Mouse (Mus musculus) liver, adult (tissue): Measurements from ENCODE around the gene Fkbp9.

Source experiments
- GATA4 ChIP-seq: IDR thresholded peaks from 2 replicates; pipeline ENCODE4 v1.6.1; 2014; ENCODE audit warnings: mild to moderate bottlenecking, low read length; ENCODE audit not compliant: insufficient replicate concordance

Fkbp9 gene

GRCm38 (mm10) chr6:56819124-56819487 lies 12.8 kb upstream of the Fkbp9 start:
- TF ChIP-seq GATA4: no peak

- no peak for TF ChIP-seq GATA4
Observed at GRCm38 (mm10) chr6:56825657-56826056, 6.2 kb upstream of the Fkbp9 start.

DNA sequence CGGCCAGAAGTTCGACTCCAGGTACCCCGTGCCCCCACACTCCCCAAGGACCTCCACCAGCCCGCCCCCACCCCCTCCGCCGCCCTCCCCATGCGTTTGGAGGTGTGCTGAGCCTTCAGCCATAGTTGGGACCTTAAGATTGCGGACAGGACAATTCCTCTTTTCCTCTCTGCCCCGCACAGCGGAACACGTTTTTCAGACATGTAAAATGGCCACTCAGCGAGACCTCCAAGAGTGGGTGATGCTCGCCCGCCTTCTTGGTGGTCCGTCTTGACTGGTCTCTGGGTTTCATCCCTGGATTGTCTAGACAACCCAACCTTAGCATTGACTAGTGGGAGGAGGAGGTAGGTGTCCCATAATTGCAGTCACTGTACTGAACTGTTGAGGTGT lies 543 bp downstream of the Fkbp9 start:
- TF ChIP-seq GATA4: no peak

DNA sequence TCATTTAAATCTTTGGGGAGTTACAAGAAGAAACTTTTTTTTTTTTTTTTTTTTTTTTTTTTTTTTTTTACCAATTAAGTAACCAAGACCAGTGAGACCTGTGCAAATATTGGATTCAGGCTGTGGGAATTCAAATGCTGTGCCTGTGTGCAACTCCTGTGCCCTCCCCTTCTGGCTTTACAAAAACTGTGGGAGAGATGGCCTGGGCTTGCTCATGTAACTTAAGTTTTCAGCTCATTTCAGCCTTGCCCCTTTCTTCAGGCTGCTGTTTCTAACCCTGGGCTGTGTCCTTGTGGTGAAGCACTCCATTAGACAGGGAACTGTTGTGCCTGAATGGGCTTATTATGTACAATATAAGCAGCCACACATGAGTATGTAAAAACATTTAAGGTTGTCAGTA lies 971 bp downstream of the Fkbp9 start:
- TF ChIP-seq GATA4: no peak

DNA sequence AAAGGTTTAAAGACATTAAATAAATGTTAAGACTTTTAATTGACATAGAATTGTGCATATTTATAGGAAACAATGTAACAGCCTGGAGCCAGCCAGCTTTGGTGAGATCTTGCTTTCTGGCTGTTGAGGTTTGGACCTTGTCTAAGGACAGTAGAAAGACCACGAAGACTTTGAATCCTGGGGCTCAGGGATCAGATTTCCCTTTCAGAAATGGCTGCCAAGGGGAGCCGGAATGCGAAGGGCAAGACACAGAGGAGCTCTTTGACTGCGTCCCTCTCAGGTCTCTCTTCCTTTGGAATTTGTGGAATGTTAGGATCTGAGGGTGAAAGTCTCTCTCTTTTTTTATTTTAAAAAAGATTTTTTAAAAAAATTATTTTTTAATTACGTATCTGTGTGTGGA lies 2.9 kb downstream of the Fkbp9 start:
- TF ChIP-seq GATA4: no peak

- TF ChIP-seq GATA4: no peak
Observed at GRCm38 (mm10) chr6:56835532-56835931, 3.7 kb downstream of the Fkbp9 start.

DNA sequence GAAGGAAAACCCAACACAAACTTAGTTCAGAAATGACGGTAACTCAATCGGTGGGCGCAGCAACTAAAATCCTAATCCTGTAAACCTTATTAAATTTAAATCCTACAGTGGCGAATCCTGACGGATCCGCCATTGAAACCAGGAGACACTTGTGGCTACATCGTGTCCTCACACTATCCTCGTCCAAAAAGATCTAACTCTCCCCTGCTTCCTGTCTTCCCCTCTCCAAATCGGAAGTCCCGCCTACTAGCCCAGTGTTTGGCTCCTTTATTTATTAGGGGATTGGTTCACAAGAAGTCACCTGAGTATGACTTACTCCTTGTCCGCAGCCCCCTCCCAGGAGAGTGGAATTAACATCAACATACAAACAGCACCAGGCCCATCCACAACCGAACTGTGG lies 5.3 kb downstream of the Fkbp9 start:
- TF ChIP-seq GATA4: no peak

DNA sequence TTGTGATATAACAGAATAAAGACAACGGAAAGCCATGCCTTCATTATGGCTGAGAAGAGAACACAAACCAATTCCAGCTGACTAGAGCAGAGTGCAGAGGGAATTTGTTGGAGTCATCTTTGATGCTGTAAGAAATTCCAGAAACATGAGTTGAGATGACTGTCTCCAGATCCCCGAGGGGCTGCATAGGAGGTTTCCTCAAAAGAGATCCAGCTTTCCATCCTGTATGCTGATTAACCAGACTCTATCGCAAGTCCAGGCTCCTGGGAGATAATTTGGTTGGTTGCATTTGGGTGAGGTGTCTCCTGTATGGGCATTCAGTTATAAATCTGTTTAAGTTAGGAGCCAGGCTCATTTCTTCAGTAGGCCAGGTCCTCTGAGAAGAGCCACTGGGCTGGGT lies 5.8 kb downstream of the Fkbp9 start:
- TF ChIP-seq GATA4: no peak

DNA sequence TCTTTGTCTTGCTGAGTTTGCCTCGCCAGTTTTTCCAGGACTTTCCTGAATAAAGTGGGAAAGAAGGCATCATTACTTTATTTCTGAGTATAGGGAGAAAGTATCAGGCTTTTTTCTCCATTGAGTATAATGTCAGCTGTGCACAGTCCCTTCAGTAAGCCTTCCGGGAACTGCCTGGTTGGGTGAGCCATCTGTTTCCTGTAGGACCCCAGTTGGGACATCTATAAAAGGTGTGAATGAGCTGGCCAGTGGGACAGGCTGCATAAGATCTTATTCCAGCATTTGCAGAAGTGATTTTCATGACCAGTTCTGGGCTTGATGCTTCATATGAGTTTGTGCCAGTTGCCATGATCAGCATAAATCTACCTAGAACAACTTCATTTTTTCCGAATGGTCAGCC lies 11.4 kb downstream of the Fkbp9 start:
- no peak for TF ChIP-seq GATA4

GRCm38 (mm10) chr6:56844365-56844764 lies 12.5 kb downstream of the Fkbp9 start:
- no peak for TF ChIP-seq GATA4

GRCm38 (mm10) chr6:56848974-56849373 lies 17.1 kb downstream of the Fkbp9 start:
- no peak for TF ChIP-seq GATA4

DNA sequence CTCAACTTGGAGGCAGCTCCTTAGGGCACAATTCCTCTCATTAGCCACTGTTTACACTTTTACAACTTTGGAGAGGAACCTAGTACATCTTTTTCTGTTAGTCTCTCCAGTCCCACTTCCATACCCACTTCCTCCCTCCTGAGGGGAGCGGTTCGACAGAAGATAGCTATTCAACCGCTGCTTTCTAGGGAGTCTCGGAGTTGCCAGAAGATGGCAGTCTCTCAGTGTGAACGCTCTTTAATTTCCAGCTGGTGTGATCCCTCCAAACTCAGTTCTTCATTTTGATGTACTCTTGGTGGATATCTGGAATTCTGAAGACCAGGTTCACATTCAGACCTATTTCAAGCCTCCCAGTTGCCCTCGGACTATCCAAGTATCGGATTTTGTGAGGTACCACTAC lies 18.5 kb downstream of the Fkbp9 start:
- TF ChIP-seq GATA4: no peak

DNA sequence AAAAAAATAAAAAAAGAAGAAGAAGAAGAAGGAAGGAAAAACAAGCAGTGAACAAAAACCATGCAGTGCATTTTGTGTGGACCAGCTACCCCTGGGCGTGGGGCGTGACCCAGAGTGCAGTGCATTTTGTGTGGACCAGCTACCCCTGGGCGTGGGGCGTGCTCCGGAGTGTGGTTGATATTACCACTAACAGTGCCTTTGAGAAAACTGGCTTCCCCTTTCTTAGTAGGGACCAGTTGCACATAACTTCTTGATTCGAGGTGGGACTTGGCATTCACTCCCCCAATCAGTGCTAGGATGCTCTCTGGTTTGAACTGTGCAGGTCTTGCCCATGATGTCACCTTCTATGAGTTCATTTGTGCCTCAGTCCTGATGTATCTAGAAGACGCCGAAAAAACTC lies 22.9 kb downstream of the Fkbp9 start:
- no peak for TF ChIP-seq GATA4

DNA sequence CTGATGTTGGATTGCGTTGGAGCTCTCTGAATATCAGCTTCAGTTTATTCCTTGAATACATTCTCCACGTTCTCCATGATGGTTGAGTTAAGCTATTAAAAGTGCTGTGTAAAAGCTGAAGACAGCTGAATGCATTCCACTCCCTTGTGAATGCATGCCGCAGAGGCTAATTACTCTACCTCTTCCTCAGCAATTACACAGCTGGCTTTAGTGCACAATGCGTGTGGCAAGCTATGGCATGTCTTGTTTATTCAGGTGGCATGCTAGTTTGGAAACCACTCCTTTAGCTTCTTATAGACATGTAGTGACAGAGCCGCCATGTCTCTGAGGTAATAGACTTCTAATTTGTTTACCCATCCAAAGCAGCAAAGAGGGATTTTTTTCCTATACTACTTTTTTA lies 24.9 kb downstream of the Fkbp9 start:
- TF ChIP-seq GATA4: no peak

GRCm38 (mm10) chr6:56860205-56860848 lies 28.5 kb downstream of the Fkbp9 start:
- TF ChIP-seq GATA4: no peak

- TF ChIP-seq GATA4: no peak
Observed at GRCm38 (mm10) chr6:56868565-56868964, 36.7 kb downstream of the Fkbp9 start.

DNA sequence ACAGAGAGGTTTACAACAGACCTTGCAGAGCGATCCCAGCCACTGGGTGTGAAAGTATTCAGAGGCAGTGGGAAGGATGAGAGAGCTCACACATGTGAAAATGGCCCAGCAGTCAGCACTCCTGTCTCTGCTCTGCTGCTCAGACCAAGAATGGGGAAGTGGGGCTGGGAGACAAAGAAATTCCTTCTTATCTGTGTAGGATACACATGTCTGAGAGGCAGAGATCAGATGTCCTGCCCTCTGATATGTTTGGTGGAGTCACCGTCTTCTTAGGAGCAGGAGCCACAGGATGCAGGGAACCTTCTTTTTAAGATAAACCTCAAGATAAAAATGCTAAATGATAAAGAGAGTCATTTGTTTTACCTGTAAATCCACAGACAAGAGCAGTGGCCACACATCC lies 38.2 kb downstream of the Fkbp9 start:
- no peak for TF ChIP-seq GATA4

DNA sequence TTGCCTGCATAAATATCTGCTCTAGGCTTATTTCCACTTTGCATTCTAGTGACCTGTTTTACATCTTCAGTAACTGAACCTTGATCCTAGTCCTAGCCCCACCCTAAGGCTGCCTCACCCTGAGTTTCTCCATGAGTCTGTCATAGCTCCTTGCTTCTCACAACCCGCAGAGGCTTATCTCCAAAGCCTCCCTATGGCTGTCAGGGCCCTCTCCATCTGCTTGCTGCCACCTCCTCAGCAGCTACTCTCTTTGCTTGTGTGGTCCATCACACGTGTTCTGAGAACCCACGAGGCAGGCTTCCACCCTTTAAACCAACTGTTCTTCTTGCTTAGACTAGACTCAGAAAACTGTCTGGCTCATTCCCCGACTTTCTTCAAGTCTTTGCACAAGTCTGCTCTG lies 45.0 kb downstream of the Fkbp9 start:
- TF ChIP-seq GATA4: no peak
